Mouse (Mus musculus) C2C12 (cell line): ENCODE measurements around the gene Abca2. TPM values are rescaled to one million over a fixed set of nuclear protein-coding genes. Genes with fewer than 3 reads are reported as not detected.

Experiments used
- H3K27me3 ChIP-seq: one replicate; pipeline ENCODE4 v1.6.1; 2011; ENCODE audit not compliant: control insufficient read depth, insufficient read depth, insufficient read length
- H3K36me3 ChIP-seq: one replicate; pipeline ENCODE4 v1.6.1; 2011; ENCODE audit not compliant: control insufficient read depth, insufficient read depth
- H3K4me3 ChIP-seq: one replicate; pipeline ENCODE4 v1.5.1; 2011; ENCODE audit warnings: mild to moderate bottlenecking, control low read depth; ENCODE audit not compliant: poor library complexity, insufficient read depth, severe bottlenecking
- H3K79me2 ChIP-seq: one replicate; pipeline ENCODE4 v1.6.1; 2011; ENCODE audit not compliant: control insufficient read depth, insufficient read depth
- H3K79me3 ChIP-seq: one replicate; pipeline ENCODE4 v1.6.1; 2011; ENCODE audit warnings: low read depth, control low read depth
- H3ac ChIP-seq: one replicate; pipeline ENCODE3; 2011; ENCODE audit warnings: low read depth; ENCODE audit not compliant: control insufficient read depth, insufficient read length
- CEBPB ChIP-seq: IDR thresholded peaks from one replicate; pipeline ENCODE4 v1.6.1; 2011; ENCODE audit warnings: low read depth, mild to moderate bottlenecking, control low read depth, moderate library complexity
- CTCF ChIP-seq: IDR thresholded peaks from one replicate; pipeline ENCODE4 v1.5.1; 2011; ENCODE audit not compliant: control insufficient read depth, insufficient read depth, insufficient read length
- FOSL1 ChIP-seq: IDR thresholded peaks from one replicate; pipeline ENCODE4 v1.8.0; 2011; ENCODE audit warnings: mild to moderate bottlenecking, low read length; ENCODE audit not compliant: poor library complexity, insufficient read depth, severe bottlenecking
- MAX ChIP-seq: IDR thresholded peaks from one replicate; pipeline ENCODE4 v1.6.1; 2011; ENCODE audit warnings: mild to moderate bottlenecking, control low read depth
- MYOD1 ChIP-seq: IDR thresholded peaks from one replicate; pipeline ENCODE4 v1.6.1; 2011; ENCODE audit warnings: low read depth; ENCODE audit not compliant: control insufficient read depth, insufficient read length
- MYOG ChIP-seq: IDR thresholded peaks from one replicate; pipeline ENCODE4 v1.6.1; 2011; ENCODE audit not compliant: control insufficient read depth, insufficient read length; ENCODE audit errors: extremely low read depth
- USF1 ChIP-seq: IDR thresholded peaks from one replicate; pipeline ENCODE4 v1.6.1; 2011; ENCODE audit warnings: low read depth, mild to moderate bottlenecking, control low read depth, moderate library complexity
- polyA plus RNA-seq: library from polyadenylated mRNA; unstranded; fragments of >200 nt; fragmentation: generic; extraction: Trizol; gene quantifications from one replicate; pipeline ENCODE4 v1.2.1, GENCODE M21; 2012; ENCODE audit warnings: missing spikeins

Abca2 gene
- polyA plus RNA-seq, 1 experiment = 4.2 TPM

DNA sequence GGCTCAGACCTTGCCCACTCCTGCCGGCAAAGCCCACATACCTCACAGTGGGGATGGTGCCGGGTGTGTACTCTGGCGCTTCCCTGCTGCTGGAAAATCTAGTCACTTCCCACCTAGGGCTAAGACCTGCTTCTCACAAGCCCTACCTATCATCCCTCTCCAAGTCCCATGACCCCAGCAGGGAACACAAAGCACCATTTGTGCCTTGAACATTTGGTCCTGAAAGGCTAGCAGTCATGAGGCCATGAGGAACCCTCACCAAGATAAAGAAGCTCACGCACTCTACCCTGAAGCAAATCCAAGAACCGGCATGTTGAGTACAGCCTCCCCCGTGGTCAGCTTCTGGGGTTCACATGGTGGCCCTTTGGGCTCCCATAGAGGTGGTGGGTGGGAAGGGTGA lies 41.5 kb downstream of the Abca2 start, which contains the start of gene Ptgds:
Gene Ptgds, minus strand, starts transcription at position 78 of the 400 bp plus-strand sequence.
- Histone ChIP-seq H3K36me3 (no peaks in the 10 kb centered on the region), H3K4me3 (no peak within 1 kb of the TSS), H3K79me2 (no peaks in the 10 kb centered on the region), H3K27me3 (no peaks in the 10 kb centered on the region), H3ac (no peak within 1 kb of the TSS), H3K79me3 (no peaks in the 10 kb centered on the region)
- TF ChIP-seq CTCF (no peak), MAX (no peak), MYOG (no peak)

DNA sequence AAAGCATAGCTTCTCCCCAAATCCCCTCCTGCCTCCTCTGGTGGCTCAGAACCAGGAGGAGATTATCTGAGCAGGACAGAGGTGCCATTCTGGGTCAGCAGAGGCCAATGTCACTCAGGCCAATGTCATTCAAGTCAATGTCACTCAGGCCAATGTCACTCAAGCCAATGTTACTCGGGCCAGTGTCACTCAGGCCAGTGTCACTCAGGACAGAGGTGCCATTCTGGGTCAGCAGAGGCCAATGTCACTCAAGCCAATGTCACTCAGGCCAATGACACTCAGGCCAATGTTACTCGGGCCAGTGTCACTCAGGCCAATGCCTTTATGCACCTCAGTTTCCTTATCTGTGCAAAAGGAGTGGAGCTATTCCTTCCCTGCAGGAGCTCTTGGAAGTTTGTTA lies 44.0 kb downstream of the Abca2 start:
- Histone ChIP-seq H3K79me2 (no peaks in the 10 kb centered on the region), H3K79me3 (no peaks in the 10 kb centered on the region), H3K36me3 (no peaks in the 10 kb centered on the region), H3K4me3 (no peak overlapping the region), H3K27me3 (peaks cover 15% of the 10 kb centered on the region), H3ac (no peak overlapping the region)
- TF ChIP-seq USF1 (no peak), CEBPB (no peak), MAX (no peak), MYOD1 (no peak), MYOG (no peak), CTCF (no peak), FOSL1 (no peak)

DNA sequence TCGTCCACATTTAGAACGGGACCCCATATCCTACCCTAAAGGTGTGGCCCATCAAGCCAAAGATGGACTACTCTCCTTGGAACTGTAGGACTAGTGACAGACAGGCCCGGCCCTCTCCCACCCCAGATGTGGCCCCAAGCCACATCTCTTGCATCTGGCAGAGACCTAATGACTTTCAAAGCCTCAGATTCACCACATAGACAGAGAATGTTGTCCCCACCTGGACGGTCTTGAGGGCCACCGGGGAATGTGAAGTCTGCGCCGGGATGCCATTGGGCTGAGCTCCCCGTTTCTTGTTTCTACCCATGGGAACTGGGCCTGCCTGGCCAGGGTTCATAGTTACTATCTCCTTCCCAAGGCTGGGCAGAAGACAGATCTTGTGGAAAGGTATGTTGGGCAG lies 49.0 kb downstream of the Abca2 start:
- Histone ChIP-seq H3K36me3 (no peaks in the 10 kb centered on the region), H3K79me3 (no peaks in the 10 kb centered on the region), H3K79me2 (no peaks in the 10 kb centered on the region), H3ac (no peak overlapping the region), H3K27me3 (peaks cover 27% of the 10 kb centered on the region), H3K4me3 (no peak overlapping the region)
- no peak for TF ChIP-seq MAX
- no peak for TF ChIP-seq CTCF
- TF ChIP-seq MYOG = no peak
- no peak for TF ChIP-seq MYOD1
- TF ChIP-seq FOSL1 = no peak
- TF ChIP-seq CEBPB = no peak
- TF ChIP-seq USF1 = no peak

DNA sequence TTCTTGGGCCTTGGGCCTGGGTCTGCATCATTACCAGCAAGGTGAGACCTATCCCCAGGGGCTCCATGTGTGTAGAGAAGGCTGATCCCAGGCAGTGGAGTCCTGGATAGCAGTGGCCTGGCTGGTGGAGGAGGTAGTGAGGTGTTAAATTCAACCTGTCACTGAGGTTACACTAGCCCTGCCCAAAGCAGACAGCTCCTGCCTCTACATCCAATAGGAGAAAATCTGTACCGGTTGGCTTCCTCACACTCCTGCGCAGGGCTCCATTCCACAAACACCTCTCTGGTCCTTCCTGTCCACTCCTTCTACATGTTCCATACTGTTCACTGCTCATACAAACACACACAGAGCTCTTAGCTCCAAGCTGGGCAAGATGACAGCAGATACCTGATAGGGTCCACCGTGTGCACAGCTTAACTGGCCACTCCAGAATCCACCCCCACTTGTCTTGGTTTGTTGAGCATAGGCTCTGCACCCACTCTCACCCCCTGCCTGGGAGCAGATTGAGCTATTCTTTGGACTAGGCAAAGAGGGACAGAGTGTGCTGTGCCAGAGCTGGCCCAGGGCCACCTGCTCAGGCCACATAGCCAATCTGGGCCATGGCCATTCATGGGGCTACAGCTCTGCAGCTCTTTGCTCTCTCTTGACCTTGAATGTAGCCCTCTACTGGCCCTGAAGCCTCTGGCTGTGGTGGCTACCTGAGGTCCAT lies 49.6 kb downstream of the Abca2 start:
- H3K79me3 ChIP-seq = no peaks in the 10 kb centered on the region
- H3K36me3 ChIP-seq = no peaks in the 10 kb centered on the region
- H3K4me3 ChIP-seq = no peak overlapping the region
- TF ChIP-seq FOSL1 (no peak), CTCF (no peak), USF1 (no peak), MAX (no peak)
- H3ac ChIP-seq = no peak overlapping the region
- peaks cover 28% of the 10 kb centered on the region for H3K27me3 ChIP-seq
- no peaks in the 10 kb centered on the region for H3K79me2 ChIP-seq

DNA sequence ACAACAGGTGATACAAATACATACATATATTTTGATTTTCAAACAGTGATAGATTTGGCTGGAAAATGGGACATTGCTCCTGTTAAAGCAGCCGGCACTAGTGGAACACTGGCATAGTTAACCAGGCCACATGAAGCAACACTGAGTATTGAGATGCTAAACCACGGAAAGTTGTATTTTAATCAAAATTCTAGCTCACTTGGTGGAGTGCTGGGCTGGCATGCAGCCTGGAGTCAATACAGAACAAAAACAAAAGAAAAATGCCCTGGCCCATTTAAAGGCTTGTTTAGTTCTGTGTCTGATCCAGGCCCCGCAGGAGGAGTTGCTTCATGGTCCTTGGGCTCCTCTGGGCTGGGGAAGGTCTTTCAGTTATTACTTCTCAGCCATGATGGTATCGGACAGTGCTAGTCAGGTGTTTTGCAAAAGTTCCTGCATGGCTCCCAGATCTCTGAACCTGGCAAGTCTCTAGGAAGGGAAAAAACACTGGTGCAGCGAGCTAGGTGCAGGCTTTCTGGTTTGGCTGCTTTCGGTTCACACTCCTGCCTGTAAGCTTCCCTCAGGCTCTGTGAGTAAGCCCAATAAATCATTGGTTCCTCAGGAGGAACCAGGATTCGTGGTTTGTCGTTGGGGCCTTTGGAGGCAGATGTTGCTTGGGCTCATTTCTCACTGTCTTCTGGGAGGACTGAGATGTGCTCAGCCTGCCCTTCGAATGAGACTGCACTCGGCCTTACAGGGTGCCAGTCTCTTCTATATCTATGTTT lies 51.2 kb downstream of the Abca2 start:
- Histone ChIP-seq H3K4me3 (no peak overlapping the region), H3K27me3 (peaks cover 39% of the 10 kb centered on the region), H3K36me3 (no peaks in the 10 kb centered on the region), H3K79me3 (no peaks in the 10 kb centered on the region), H3K79me2 (no peaks in the 10 kb centered on the region), H3ac (no peak overlapping the region)
- TF ChIP-seq CEBPB = no peak
- no peak for TF ChIP-seq USF1
- TF ChIP-seq CTCF = no peak
- TF ChIP-seq MAX = no peak
- no peak for TF ChIP-seq FOSL1

DNA sequence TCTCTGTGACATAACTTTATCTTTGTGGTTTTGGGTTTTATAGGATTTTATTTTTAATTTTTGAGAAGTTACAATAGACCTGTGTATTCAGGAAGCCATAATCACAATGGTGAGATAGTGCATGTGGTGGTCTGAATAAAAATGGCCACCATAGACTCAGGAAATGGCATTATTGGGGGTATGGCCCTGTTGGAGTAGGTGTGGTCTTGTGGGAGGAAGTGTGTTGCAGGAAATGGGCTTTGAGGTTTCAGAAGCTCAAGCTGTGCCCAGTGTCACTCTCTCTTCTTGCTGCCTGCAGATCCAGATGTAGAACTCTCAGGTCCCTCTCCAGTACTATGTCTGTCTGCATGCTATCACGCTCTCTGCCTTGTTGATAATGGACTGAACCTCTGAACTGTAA lies 52.0 kb downstream of the Abca2 start:
- peaks cover 39% of the 10 kb centered on the region for H3K27me3 ChIP-seq
- no peak for TF ChIP-seq MAX
- TF ChIP-seq MYOD1 = no peak
- TF ChIP-seq CTCF = no peak
- no peak for TF ChIP-seq CEBPB
- no peak for TF ChIP-seq FOSL1
- TF ChIP-seq USF1 = no peak
- no peak for TF ChIP-seq MYOG
- H3K36me3 ChIP-seq = no peaks in the 10 kb centered on the region
- H3ac ChIP-seq = no peak overlapping the region
- no peaks in the 10 kb centered on the region for H3K79me3 ChIP-seq
- no peaks in the 10 kb centered on the region for H3K79me2 ChIP-seq
- H3K4me3 ChIP-seq = no peak overlapping the region
